Comparison of ENCODE assay signal across 8 mouse cellular contexts in genomic region chr19:45081279-45081678, GRCm38 (mm10). TPM values are rescaled to one million over a fixed set of nuclear protein-coding genes. Genes with fewer than 3 reads are reported as not detected.
DNase-seq lines count a peak whose midpoint lies in the region; ATAC-seq and TF ChIP-seq lines count a peak whose summit lies in the region.

No protein-coding gene starts in this region.

- in situ Hi-C loops in CH12.LX (cut with MboI; ENCODE audit: low pct_ligation_motif_present, low pct_unique_long_range_greater_than_20kb, low sequenced_read_pairs), result no loop called here

- H3K9ac ChIP-seq in CH12.LX (ENCODE audit: insufficient read depth, low read depth), result no peak overlapping the region
- H3K9ac ChIP-seq in embryonic facial prominence, embryonic 12.5 days, result no peak overlapping the region
- H3K9ac ChIP-seq in heart, embryonic 15.5 days, result no peak overlapping the region

- peak; percentile 83 to 98 for TF ChIP-seq CTCF in CH12.LX (conservative IDR thresholded peaks at IDR 0.05 in 1 of 2, IDR thresholded peaks at IDR 0.05 in 1 of 2; ENCODE audit: low read depth in 2 of 2, low read length in 2 of 2)

- no peaks in the 10 kb centered on the region for H3K36me3 ChIP-seq in CH12.LX (replicated peaks in 1 of 2; ENCODE audit: control insufficient read depth in 1 of 2, insufficient read depth in 1 of 2, low read length in 1 of 2)
- H3K36me3 ChIP-seq in embryonic facial prominence, embryonic 12.5 days, result no peaks in the 10 kb centered on the region
- H3K36me3 ChIP-seq in heart, embryonic 15.5 days, result no peaks in the 10 kb centered on the region

- no peak overlapping the region for H3K4me2 ChIP-seq in CH12.LX (ENCODE audit: insufficient read depth, low read depth, poor library complexity, severe bottlenecking)
- peak overlapping the region; percentile 62 for H3K4me2 ChIP-seq in embryonic facial prominence, embryonic 12.5 days (replicated peaks)
- H3K4me2 ChIP-seq in heart, embryonic 15.5 days, result peak overlapping the region; percentile 84

- no peak for TF ChIP-seq EP300 in CH12.LX (IDR thresholded peaks at IDR 0.05; ENCODE audit: low read length)

- peak; percentile 45 for DNase-seq in CH12.LX (ENCODE audit: extremely low read depth)
- DNase-seq in adrenal gland, postnatal 14 days, result peak; percentile 82
- DNase-seq in kidney, postnatal 36 days, result peak; percentile 44 to 81
- DNase-seq in lung, postnatal 25 days (ENCODE audit: low spot score), result peak; percentile 68
- peak; percentile 42 for DNase-seq in right cerebral cortex, postnatal 25 days
- DNase-seq in yolk sac, embryonic 10.5 days (ENCODE audit: low spot score), result peak; percentile 49

- dilution Hi-C loops in CH12.LX (cut with MboI; ENCODE audit: extremely low pct_ligation_motif_present, extremely low pct_unique_long_range_greater_than_20kb, low sequenced_read_pairs), result no loop called here

- peaks cover 15% of the 10 kb centered on the region for H3K9me3 ChIP-seq in CH12.LX (replicated peaks; ENCODE audit: low read length)
- H3K9me3 ChIP-seq in embryonic facial prominence, embryonic 12.5 days, result no peaks in the 10 kb centered on the region
- H3K9me3 ChIP-seq in heart, embryonic 15.5 days (replicated peaks), result no peaks in the 10 kb centered on the region

- H3K4me3 ChIP-seq in CH12.LX (replicated peaks in 1 of 3; ENCODE audit: low read depth in 2 of 3, low read length in 2 of 3, poor library complexity in 1 of 3), result no peak overlapping the region
- H3K4me3 ChIP-seq in embryonic facial prominence, embryonic 12.5 days, result no peak overlapping the region
- H3K4me3 ChIP-seq in heart, embryonic 15.5 days, result peak overlapping the region; percentile 46; the same call in 1 of the 2 replicates

- under 1% methylated on average over 5 of the region's 5 CpGs for WGBS in embryonic facial prominence, embryonic 12.5 days
- 0% methylated on average over 5 of the region's 5 CpGs for WGBS in heart, embryonic 15.5 days

- TF ChIP-seq POLR2A in CH12.LX (IDR thresholded peaks at IDR 0.05; ENCODE audit: low read depth, low read length), result no peak

- peaks cover 83% of the 10 kb centered on the region for H3K27me3 ChIP-seq in CH12.LX (replicated peaks)
- H3K27me3 ChIP-seq in embryonic facial prominence, embryonic 12.5 days, result peaks cover 69% of the 10 kb centered on the region
- H3K27me3 ChIP-seq in heart, embryonic 15.5 days, result peaks cover 83% of the 10 kb centered on the region

- no peak overlapping the region for H3K27ac ChIP-seq in CH12.LX (ENCODE audit: insufficient read depth, low read depth)
- H3K27ac ChIP-seq in embryonic facial prominence, embryonic 12.5 days, result no peak overlapping the region
- no peak overlapping the region for H3K27ac ChIP-seq in heart, embryonic 15.5 days

- ATAC-seq in embryonic facial prominence, embryonic 12.5 days (ENCODE audit: insufficient number of reproducible peaks, insufficient read depth, low FRiP score, low TSS enrichment), result no peak
- ATAC-seq in heart, embryonic 15.5 days (replicated peaks; ENCODE audit: insufficient number of reproducible peaks, insufficient read depth, low FRiP score, low read depth), result no peak

- no peaks in the 10 kb centered on the region for H3K79me2 ChIP-seq in CH12.LX (replicated peaks; ENCODE audit: control insufficient read depth, extremely low read depth, insufficient read depth, poor library complexity, severe bottlenecking)

- TF ChIP-seq RAD21 in CH12.LX (IDR thresholded peaks at IDR 0.05; ENCODE audit: low read depth, low read length), result peak; percentile 51

- peaks cover 2 to 15% of the 10 kb centered on the region in 2 experiments; a peak in 2 of 4 replicates for H3K4me1 ChIP-seq in CH12.LX (ENCODE audit: control insufficient read depth in 1 of 2, insufficient read depth in 2 of 2)
- H3K4me1 ChIP-seq in embryonic facial prominence, embryonic 12.5 days, result peaks cover 48% of the 10 kb centered on the region
- peaks cover 53% of the 10 kb centered on the region for H3K4me1 ChIP-seq in heart, embryonic 15.5 days (replicated peaks)

TF ChIP-seq in CH12.LX, 34 proteins besides CTCF, POLR2A, EP300 and RAD21:
- TF ChIP-seq TCF12 (IDR thresholded peaks at IDR 0.05; ENCODE audit: low read depth, low read length) (no peak), ETS1 (conservative IDR thresholded peaks at IDR 0.05; ENCODE audit: low read depth, low read length) (no peak), KAT2A (IDR thresholded peaks at IDR 0.05; ENCODE audit: insufficient replicate concordance, low read length) (no peak), NELFE (IDR thresholded peaks at IDR 0.05; ENCODE audit: low read depth, low read length) (no peak), MAX (IDR thresholded peaks at IDR 0.05; ENCODE audit: low read length) (no peak), SMC3 (IDR thresholded peaks at IDR 0.05; ENCODE audit: low read depth, low read length) (peak; percentile 62), SIN3A (IDR thresholded peaks at IDR 0.05; ENCODE audit: low read length) (no peak), CHD2 (IDR thresholded peaks at IDR 0.05; ENCODE audit: low read length) (no peak), MXI1 (IDR thresholded peaks at IDR 0.05; ENCODE audit: low read depth, low read length) (no peak)

RNA-seq across cellular contexts. Expression of gene Kazald1, which starts 6.2 kb away (rescaled TPM):
- total RNA-seq in CH12.LX (2012; rRNA removed) (0.63 and 1.2 TPM in 2 replicates), CH12.LX (2014; rRNA removed) (0.23 and 0.27 TPM in 2 replicates)
- 0.31 and 0.44 TPM in 2 replicates for polyA plus RNA-seq in CH12.LX (2012; ENCODE audit: insufficient read length, low read depth)
- 5.7 and 6.3 TPM in 2 replicates for total RNA-seq in adrenal gland, postnatal 14 days (2021)
- 7.0 and 8.4 TPM in 2 replicates for polyA plus RNA-seq in embryonic facial prominence, embryonic 12.5 days (2016; fragmentation: Nextera tagmentation; extraction: Ambion mirVana)
- 14.1 and 18.4 TPM in 2 replicates for polyA plus RNA-seq in heart, embryonic 15.5 days (2015; fragmentation: Nextera tagmentation; extraction: Ambion mirVana)

RNA-seq across cellular contexts. Expression of gene Sfxn3, which starts 34.0 kb away (rescaled TPM):
- total RNA-seq in CH12.LX (2012; rRNA removed) (2.4 and 3.6 TPM in 2 replicates), CH12.LX (2014; rRNA removed) (0.95 and 1.4 TPM in 2 replicates)
- 3.1 and 4.2 TPM in 2 replicates for polyA plus RNA-seq in CH12.LX (2012; ENCODE audit: insufficient read length, low read depth)
- 51.7 and 58.1 TPM in 2 replicates for total RNA-seq in adrenal gland, postnatal 14 days (2021)
- 24.3 and 25.1 TPM in 2 replicates for polyA plus RNA-seq in embryonic facial prominence, embryonic 12.5 days (2016; fragmentation: Nextera tagmentation; extraction: Ambion mirVana)
- polyA plus RNA-seq in heart, embryonic 15.5 days (2015; fragmentation: Nextera tagmentation; extraction: Ambion mirVana), result 16.1 and 22.1 TPM in 2 replicates

RNA-seq across cellular contexts. Expression of gene Pdzd7, which starts 35.8 kb away (rescaled TPM):
- total RNA-seq in CH12.LX (2012; rRNA removed) (0.04 and 0.17 TPM in 2 replicates), CH12.LX (2014; rRNA removed) (0.12 and 0.20 TPM in 2 replicates)
- polyA plus RNA-seq in CH12.LX (2012; ENCODE audit: insufficient read length, low read depth), result 0.15 TPM in 1 of 2 replicates, not detected in the other
- not detected in 2 replicates for total RNA-seq in adrenal gland, postnatal 14 days (2021)
- 0.29 and 0.52 TPM in 2 replicates for polyA plus RNA-seq in embryonic facial prominence, embryonic 12.5 days (2016; fragmentation: Nextera tagmentation; extraction: Ambion mirVana)
- polyA plus RNA-seq in heart, embryonic 15.5 days (2015; fragmentation: Nextera tagmentation; extraction: Ambion mirVana), result 0.11 and 0.16 TPM in 2 replicates
